In the genomic region with DNA sequence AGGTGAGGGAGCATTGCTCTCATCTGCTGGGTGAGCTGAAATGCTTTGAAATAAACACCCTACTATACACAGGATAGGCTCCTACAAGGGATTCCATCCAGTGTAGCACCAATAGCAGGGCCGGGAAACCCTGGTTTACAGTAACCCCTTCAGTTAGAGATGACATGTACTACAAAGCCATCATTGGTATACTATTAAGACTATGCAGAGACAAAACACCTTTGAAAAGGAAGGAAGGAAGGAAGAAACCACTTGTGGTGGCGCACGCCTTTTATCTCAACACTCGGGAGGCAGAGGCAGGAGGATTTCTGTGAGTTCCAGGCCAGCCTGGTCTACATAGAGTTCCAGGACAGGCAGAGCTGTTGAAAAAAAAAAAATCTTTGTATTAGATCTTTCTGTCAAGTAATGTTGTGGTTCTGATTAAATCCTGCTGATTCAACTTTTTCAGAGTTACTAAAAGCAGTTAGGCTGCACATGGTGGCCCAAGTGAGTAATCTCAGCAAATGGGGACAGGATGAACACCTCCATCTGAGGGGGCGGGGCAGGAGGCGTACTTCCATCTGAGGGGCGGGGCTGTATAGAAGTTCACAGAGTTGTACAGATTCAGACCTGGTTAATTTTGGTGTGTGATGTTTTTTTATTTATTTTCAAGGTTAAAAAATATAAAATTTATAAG, we compare ENCODE assay signal across 8 mouse cellular contexts. TPM values are rescaled to one million over a fixed set of nuclear protein-coding genes. Genes with fewer than 3 reads are reported as not detected.
DNase-seq lines count a peak whose midpoint lies in the region; ATAC-seq and TF ChIP-seq lines count a peak whose summit lies in the region.

No protein-coding gene starts in this region.

- peaks cover 7% of the 10 kb centered on the region for H3K27me3 ChIP-seq in heart, embryonic 11.5 days (ENCODE audit: control insufficient read depth, insufficient read depth, low read length)
- peaks cover 36% of the 10 kb centered on the region for H3K27me3 ChIP-seq in midbrain, embryonic 13.5 days
- peaks cover 5% of the 10 kb centered on the region for H3K27me3 ChIP-seq in midbrain, embryonic 11.5 days (ENCODE audit: control insufficient read depth, insufficient read depth, low read length)
- H3K27me3 ChIP-seq in hindbrain, postnatal 0 days (ENCODE audit: insufficient read depth, low read length), result no peaks in the 10 kb centered on the region
- no peaks in the 10 kb centered on the region for H3K27me3 ChIP-seq in small intestine, adult 2 months (ENCODE audit: control insufficient read depth, insufficient read depth, low read length)

- TF ChIP-seq POLR2A in small intestine, adult 2 months (IDR thresholded peaks at IDR 0.05; ENCODE audit: low read depth, low read length), result no peak

- H3K9ac ChIP-seq in heart, embryonic 11.5 days (ENCODE audit: low read depth, low read length), result no peak overlapping the region
- no peak overlapping the region for H3K9ac ChIP-seq in midbrain, embryonic 13.5 days (replicated peaks)
- H3K9ac ChIP-seq in midbrain, embryonic 11.5 days (ENCODE audit: low read length), result no peak overlapping the region
- no peak overlapping the region for H3K9ac ChIP-seq in hindbrain, postnatal 0 days (replicated peaks; ENCODE audit: low read length)

- ATAC-seq in heart, embryonic 11.5 days (replicated peaks; ENCODE audit: insufficient number of reproducible peaks, low FRiP score, low TSS enrichment), result no peak
- no peak for ATAC-seq in midbrain, embryonic 13.5 days
- ATAC-seq in midbrain, embryonic 11.5 days (ENCODE audit: low FRiP score), result no peak
- ATAC-seq in hindbrain, postnatal 0 days, result no peak

- peaks cover 4% of the 10 kb centered on the region; the same call in 1 of the 2 replicates for H3K4me1 ChIP-seq in heart, embryonic 11.5 days (ENCODE audit: control insufficient read depth, insufficient read depth, low read length)
- peaks cover 23% of the 10 kb centered on the region for H3K4me1 ChIP-seq in midbrain, embryonic 13.5 days (replicated peaks)
- H3K4me1 ChIP-seq in midbrain, embryonic 11.5 days (ENCODE audit: control insufficient read depth, insufficient read depth, low read length), result no peaks in the 10 kb centered on the region; the same call in 1 of the 2 replicates
- H3K4me1 ChIP-seq in hindbrain, postnatal 0 days (ENCODE audit: insufficient read depth, low read length), result no peaks in the 10 kb centered on the region
- peaks cover 10% of the 10 kb centered on the region; the same call in 1 of the 2 replicates for H3K4me1 ChIP-seq in small intestine, adult 2 months (ENCODE audit: control insufficient read depth, insufficient read depth, insufficient read length, low read length)

- 0 out of 2 replicates have a peak overlapping the region, but pooled peaks have one; percentile 6 for H3K4me3 ChIP-seq in heart, embryonic 11.5 days (ENCODE audit: low read depth, low read length)
- 0 out of 2 replicates have a peak overlapping the region, but pooled peaks have one; percentile 5 for H3K4me3 ChIP-seq in midbrain, embryonic 13.5 days (replicated peaks)
- H3K4me3 ChIP-seq in midbrain, embryonic 11.5 days (ENCODE audit: low read depth, low read length), result no peak overlapping the region
- H3K4me3 ChIP-seq in hindbrain, postnatal 0 days (ENCODE audit: low read length), result no peak overlapping the region
- peak overlapping the region; percentile 39; the same call in 1 of the 2 replicates for H3K4me3 ChIP-seq in small intestine, adult 2 months (ENCODE audit: low read depth, low read length)

- DNase-seq in heart, adult 8-10 months (ENCODE audit: low spot score), result no peak
- no peak for DNase-seq in midbrain, embryonic 11.5 days (ENCODE audit: low spot score, missing footprints)
- no peak for DNase-seq in hindbrain, postnatal 0 days (ENCODE audit: low spot score)
- DNase-seq in gastrocnemius, adult 18-20 months (ENCODE audit: low spot score), result no peak
- no peak for DNase-seq in frontal cortex, postnatal 14 days (ENCODE audit: low spot score in 2 of 2)

- H3K9me3 ChIP-seq in heart, embryonic 11.5 days (replicated peaks; ENCODE audit: control insufficient read depth, low read length), result 0 out of 2 replicates have a peak, but pooled peaks cover 3% of the 10 kb centered on the region
- H3K9me3 ChIP-seq in midbrain, embryonic 13.5 days, result no peaks in the 10 kb centered on the region
- H3K9me3 ChIP-seq in midbrain, embryonic 11.5 days (ENCODE audit: control insufficient read depth, low read length), result no peaks in the 10 kb centered on the region
- no peaks in the 10 kb centered on the region for H3K9me3 ChIP-seq in hindbrain, postnatal 0 days (ENCODE audit: low read length)

- H3K4me2 ChIP-seq in heart, embryonic 11.5 days, result peak overlapping the region; percentile 59
- no peak overlapping the region for H3K4me2 ChIP-seq in midbrain, embryonic 13.5 days (replicated peaks)
- no peak overlapping the region for H3K4me2 ChIP-seq in midbrain, embryonic 11.5 days
- H3K4me2 ChIP-seq in hindbrain, postnatal 0 days (ENCODE audit: low read depth, low read length), result peak overlapping the region; percentile 45

- 90% methylated on average over 7 of the region's 7 CpGs for WGBS in heart, embryonic 11.5 days (ENCODE audit: insufficient replicate concordance)
- WGBS in midbrain, embryonic 13.5 days, result 95% methylated on average over 7 of the region's 7 CpGs
- 92% methylated on average over 7 of the region's 7 CpGs for WGBS in midbrain, embryonic 11.5 days
- 94% methylated on average over 7 of the region's 7 CpGs for WGBS in hindbrain, postnatal 0 days
- 80% methylated on average over 7 of the region's 7 CpGs for WGBS in small intestine, adult 2 months

- H3K27ac ChIP-seq in heart, embryonic 11.5 days (ENCODE audit: low read depth, low read length), result no peak overlapping the region
- H3K27ac ChIP-seq in midbrain, embryonic 13.5 days, result no peak overlapping the region
- H3K27ac ChIP-seq in midbrain, embryonic 11.5 days (ENCODE audit: low read depth, low read length), result no peak overlapping the region
- no peak overlapping the region for H3K27ac ChIP-seq in hindbrain, postnatal 0 days
- H3K27ac ChIP-seq in small intestine, adult 2 months (ENCODE audit: insufficient read depth, low read depth, low read length), result no peak overlapping the region

- no peaks in the 10 kb centered on the region for H3K36me3 ChIP-seq in heart, embryonic 11.5 days (ENCODE audit: control insufficient read depth, insufficient read depth, low read length)
- H3K36me3 ChIP-seq in midbrain, embryonic 13.5 days, result no peaks in the 10 kb centered on the region
- H3K36me3 ChIP-seq in midbrain, embryonic 11.5 days (ENCODE audit: control insufficient read depth, insufficient read depth, low read length), result no peaks in the 10 kb centered on the region
- no peaks in the 10 kb centered on the region for H3K36me3 ChIP-seq in hindbrain, postnatal 0 days (ENCODE audit: insufficient read depth, low read length)
- no peaks in the 10 kb centered on the region for H3K36me3 ChIP-seq in small intestine, adult 2 months (ENCODE audit: control insufficient read depth, insufficient read depth, low read length)

- no peak for TF ChIP-seq CTCF in hindbrain, postnatal 0 days (IDR thresholded peaks at IDR 0.05; ENCODE audit: low read depth)
- TF ChIP-seq CTCF in small intestine, adult 2 months (IDR thresholded peaks at IDR 0.05; ENCODE audit: extremely low read depth, insufficient read length, insufficient replicate concordance, low read depth, low read length), result no peak

RNA-seq across cellular contexts. Expression of a gene that starts 53.2 kb away (rescaled TPM):
- polyA plus RNA-seq in heart, embryonic 11.5 days (2014; fragmentation: Nextera tagmentation; extraction: Ambion mirVana), result 97.9 and 117 TPM in 2 replicates
- total RNA-seq in heart, adult 8-10 months (2022), result 10 to 100 TPM; 27.3 to 31.2 (median 30.1) TPM
- polyA plus RNA-seq in midbrain, embryonic 13.5 days (2015; fragmentation: Nextera tagmentation; extraction: Ambion mirVana), result 203 and 210 TPM in 2 replicates
- 235 and 238 TPM in 2 replicates for polyA plus RNA-seq in midbrain, embryonic 11.5 days (2014; fragmentation: Nextera tagmentation; extraction: Ambion mirVana)
- total RNA-seq in hindbrain, postnatal 0 days (2014; rRNA removed), result 100.0 and 127 TPM in 2 replicates
- polyA plus RNA-seq in hindbrain, postnatal 0 days (2015; fragmentation: Nextera tagmentation; extraction: Ambion mirVana), result 82.0 and 83.2 TPM in 2 replicates
- polyA plus RNA-seq in small intestine, adult 2 months (2012; rRNA removed), result 22.6 and 36.6 TPM in 2 replicates
- 10 to 100 TPM; 18.1 to 22.0 TPM for total RNA-seq in gastrocnemius, adult 18-20 months (2021)

Comparison
In these comparisons a context has a peak if more than half of its experiments do, and no peak if none do; other contexts are left out.
1. H3K4me3 ChIP-seq: peak in heart, embryonic 11.5 days (single experiment), midbrain, embryonic 13.5 days (single experiment) and small intestine, adult 2 months (single experiment); none in midbrain, embryonic 11.5 days (single experiment) and hindbrain, postnatal 0 days (single experiment).
2. H3K4me2 ChIP-seq: peak in heart, embryonic 11.5 days (single experiment) and hindbrain, postnatal 0 days (single experiment); none in midbrain, embryonic 13.5 days (single experiment) and midbrain, embryonic 11.5 days (single experiment).